Mouse (Mus musculus) MEL (cell line): ENCODE results near the gene Il16. TPM values are rescaled to one million over a fixed set of nuclear protein-coding genes. Genes with fewer than 3 reads are reported as not detected.
"Not testable (repeated sequence)": the region's sequence is repeated elsewhere in the genome, so short reads cannot be mapped to it uniquely, and the experiment has no call there.

ENCODE experiments used
- DNase-seq: peaks from one replicate; pipeline ENCODE4 v3.0.0; 2011; ENCODE audit warnings: low read depth, low spot score
- H3K27ac ChIP-seq: 2 replicates; pipeline ENCODE4 v1.5.1; 2012; ENCODE audit warnings: low read depth, mild to moderate bottlenecking, control low read depth, low read length, moderate library complexity; ENCODE audit not compliant: control insufficient read depth
- H3K27me3 ChIP-seq, 2 experiments: fragments of 150-350 bp in 1 of 2; sonication (generic) in 1 of 2; 2 replicates each; pipeline ENCODE4 v1.6.1; 2012; ENCODE audit warnings: low read length in 2 of 2, mild to moderate bottlenecking in 2 of 2, improper control_type of control experiment in 1 of 2, moderate library complexity in 1 of 2; ENCODE audit not compliant: insufficient read depth in 2 of 2, control insufficient read depth in 1 of 2
- H3K36me3 ChIP-seq, 2 experiments: 2 replicates each; pipeline ENCODE4 v1.6.1; 2012 to 2014; ENCODE audit warnings: low read length in 2 of 2, improper control_type of control experiment in 1 of 2, inconsistent platforms in 1 of 2, mild to moderate bottlenecking in 1 of 2; ENCODE audit not compliant: insufficient read depth in 2 of 2, control insufficient read depth in 1 of 2
- H3K4me1 ChIP-seq, 2 experiments: fragments of 150-350 bp in 1 of 2; sonication (generic) in 1 of 2; 2 replicates each; pipeline ENCODE4 v1.6.1; 2012; ENCODE audit warnings: low read length in 2 of 2, improper control_type of control experiment in 1 of 2, mild to moderate bottlenecking in 1 of 2; ENCODE audit not compliant: insufficient read depth in 2 of 2, control insufficient read depth in 1 of 2
- H3K4me3 ChIP-seq, 2 experiments: fragments of 150-350 bp in 1 of 2; sonication (generic) in 1 of 2; 2 replicates each; pipeline ENCODE4 v1.5.1; 2012; ENCODE audit warnings: low read depth in 2 of 2, low read length in 2 of 2, mild to moderate bottlenecking in 2 of 2, moderate library complexity in 2 of 2, control low read depth in 1 of 2, improper control_type of control experiment in 1 of 2; ENCODE audit not compliant: control insufficient read depth in 1 of 2, insufficient read depth in 1 of 2
- H3K79me2 ChIP-seq: 2 replicates; pipeline ENCODE4 v1.6.1; 2012; ENCODE audit warnings: mild to moderate bottlenecking, low read length, moderate library complexity; ENCODE audit not compliant: control insufficient read depth, poor library complexity, insufficient read depth
- H3K9ac ChIP-seq: 2 replicates; pipeline ENCODE4 v1.6.1; 2012; ENCODE audit warnings: low read depth, mild to moderate bottlenecking, control low read depth, low read length, moderate library complexity; ENCODE audit not compliant: control insufficient read depth, poor library complexity, severe bottlenecking
- H3K9me3 ChIP-seq: fragments of 150-350 bp; sonication (generic); replicated peaks from 2 replicates; pipeline ENCODE4 v1.6.1; 2012; ENCODE audit warnings: mild to moderate bottlenecking, low read length, improper control_type of control experiment, moderate library complexity; ENCODE audit not compliant: insufficient read depth
- CTCF ChIP-seq, 3 experiments: IDR thresholded peaks in 2 of 3; conservative IDR thresholded peaks in 1 of 3; 2 replicates each; pipeline ENCODE4 v1.5.1; 2011 to 2012; ENCODE audit warnings: low read length in 3 of 3, low read depth in 2 of 3, mild to moderate bottlenecking in 2 of 3, improper control_type of control experiment in 1 of 3, inconsistent platforms in 1 of 3, mixed read lengths in 1 of 3, moderate library complexity in 1 of 3; ENCODE audit not compliant: control insufficient read depth in 1 of 3, insufficient read depth in 1 of 3, poor library complexity in 1 of 3, severe bottlenecking in 1 of 3
- E2F4 ChIP-seq: IDR thresholded peaks from 2 replicates; pipeline ENCODE4 v1.6.1; 2011; ENCODE audit warnings: low read depth, low read length, improper control_type of control experiment, borderline replicate concordance
- GABPA ChIP-seq: IDR thresholded peaks from 2 replicates; pipeline ENCODE4 v1.6.1; 2012; ENCODE audit warnings: low read depth, mild to moderate bottlenecking, inconsistent platforms, low read length, improper control_type of control experiment, moderate library complexity
- GATA1 ChIP-seq: IDR thresholded peaks from 2 replicates; pipeline ENCODE4 v1.6.1; 2011; ENCODE audit warnings: low read depth, low read length, improper control_type of control experiment
- JUND ChIP-seq: IDR thresholded peaks from 2 replicates; pipeline ENCODE4 v1.6.1; 2011; ENCODE audit warnings: low read depth, mild to moderate bottlenecking, improper control_type of control experiment, low read length
- MAZ ChIP-seq: IDR thresholded peaks from 2 replicates; pipeline ENCODE4 v1.6.1; 2012; ENCODE audit warnings: low read depth, mild to moderate bottlenecking, inconsistent platforms, low read length, improper control_type of control experiment
- MYB ChIP-seq: IDR thresholded peaks from 2 replicates; pipeline ENCODE4 v1.6.1; 2011; ENCODE audit warnings: mild to moderate bottlenecking, low read depth, low read length, improper control_type of control experiment
- POLR2AphosphoS2 ChIP-seq: IDR thresholded peaks from 2 replicates; pipeline ENCODE4 v1.6.1; 2011; ENCODE audit warnings: low read length, improper control_type of control experiment
- UBTF ChIP-seq: IDR thresholded peaks from 2 replicates; pipeline ENCODE4 v1.6.1; 2012; ENCODE audit warnings: low read depth, mild to moderate bottlenecking, inconsistent platforms, low read length, improper control_type of control experiment, moderate library complexity, borderline replicate concordance; ENCODE audit not compliant: insufficient read depth
- USF2 ChIP-seq, 2 experiments: IDR thresholded peaks; 2 replicates each; pipeline ENCODE4 v1.6.1; 2011 to 2012; ENCODE audit warnings: improper control_type of control experiment in 2 of 2, low read length in 2 of 2, borderline replicate concordance in 1 of 2, inconsistent platforms in 1 of 2, low read depth in 1 of 2, mild to moderate bottlenecking in 1 of 2; ENCODE audit not compliant: insufficient read depth in 1 of 2
- ZMIZ1 ChIP-seq: IDR thresholded peaks from 2 replicates; pipeline ENCODE4 v1.6.1; 2012; ENCODE audit warnings: low read depth, mild to moderate bottlenecking, inconsistent platforms, low read length, improper control_type of control experiment, moderate library complexity
- polyA plus RNA-seq, 2 experiments: library from polyadenylated mRNA; stranded (reverse) in 1 of 2; unstranded in 1 of 2; fragments of >175 nt in 1 of 2; fragments of >200 nt in 1 of 2; gene quantifications; 2 replicates each; pipeline versions ENCODE4 v1.2.1 to v1.2.4; 2012; ENCODE audit warnings: low replicate concordance in 2 of 2, low read depth in 1 of 2; ENCODE audit not compliant: insufficient read length in 2 of 2, insufficient read depth in 1 of 2, missing spikeins in 1 of 2
- total RNA-seq: library from RNA; depleted of rRNA; stranded (reverse); fragments of 300-350 nt; gene quantifications from 2 replicates; pipeline ENCODE4 v1.2.3, GENCODE M21; 2012

Gene Il16
- total and polyA plus RNA-seq, 3 experiments, result 0.04 to 0.10 TPM; not detected in 1

- TF ChIP-seq MYB, result no peak
Observed at GRCm38 (mm10) chr7:83713639-83714038, 31.9 kb downstream of the Il16 start (continued).

GRCm38 (mm10) chr7:83711676-83712259 is 33.8 kb downstream of the Il16 start:
- H3K27me3 ChIP-seq, H3K9me3 ChIP-seq, H3K4me1 ChIP-seq, H3K9ac ChIP-seq, H3K79me2 ChIP-seq, H3K36me3 ChIP-seq, H3K27ac ChIP-seq, DNase-seq, H3K4me3 ChIP-seq: not testable (repeated sequence)

GRCm38 (mm10) chr7:83703046-83703775 is 42.3 kb downstream of the Il16 start:
- Histone ChIP-seq H3K27ac (no peak overlapping the region), H3K36me3 (no peaks in the 10 kb centered on the region)
- no peak for DNase-seq
- TF ChIP-seq MAZ (no peak), POLR2AphosphoS2 (no peak), CTCF (IDR thresholded peaks at IDR 0.05 in 2 of 3, conservative IDR thresholded peaks at IDR 0.05 in 1 of 3; ENCODE audit: control insufficient read depth in 1 of 3, insufficient read depth in 1 of 3, low read depth in 2 of 3, low read length in 3 of 3, poor library complexity in 1 of 3, severe bottlenecking in 1 of 3) (no peak), ZMIZ1 (no peak), GATA1 (no peak), USF2 (IDR thresholded peaks at IDR 0.05; ENCODE audit: borderline replicate concordance in 1 of 2, insufficient read depth in 1 of 2, low read depth in 1 of 2, low read length in 2 of 2) (no peak), E2F4 (no peak), GABPA (no peak), JUND (no peak), UBTF (no peak)
- TF ChIP-seq, all 39 proteins: peak for 0
- Histone ChIP-seq H3K9me3 (no peaks in the 10 kb centered on the region), H3K9ac (no peak overlapping the region), H3K27me3 (no peaks in the 10 kb centered on the region), H3K4me1 (no peaks in the 10 kb centered on the region), H3K79me2 (no peaks in the 10 kb centered on the region), H3K4me3 (no peak overlapping the region)
